Mouse (Mus musculus): Measurements from ENCODE around the gene Sh3bp5. TPM values are rescaled to one million over a fixed set of nuclear protein-coding genes. Genes with fewer than 3 reads are reported as not detected.
"Not testable (repeated sequence)": the region's sequence is repeated elsewhere in the genome, so short reads cannot be mapped to it uniquely, and the experiment has no call there.

Gene Sh3bp5
- 10 to 100 TPM; 44.4 to 47.3 TPM for total RNA-seq (2021)
- long read RNA-seq, experiment 1, transcript Sh3bp5-201 (9 exons, 2,684 nt): major isoform, 36 of 65 reads
- long read RNA-seq, experiment 1, partial matches to known transcripts: 7 of 65 reads
- long read RNA-seq, experiment 1, other reads (novel, unspliced or antisense): 22 of 65 reads
- long read RNA-seq, experiment 2, transcript Sh3bp5-201 (9 exons, 2,684 nt): major isoform, 57 of 78 reads
- long read RNA-seq, experiment 2, partial matches to known transcripts: 5 of 78 reads
- long read RNA-seq, experiment 2, other reads (novel, unspliced or antisense): 16 of 78 reads

- peak; percentile 96 to 97 for DNase-seq
- intact Hi-C loops (cut with DNase I): loop anchor here (1.0 to 2.0 kb wide), 2 partner anchors 31 to 50 kb away; no protein-coding TSS in a partner anchor
Observed at GRCm38 (mm10) chr14:31435930-31436693, at the start of gene Sh3bp5. Sh3bp5 (minus strand) TSS chr14:31436078.

GRCm38 (mm10) chr14:31482417-31482816 lies 46.5 kb upstream of the Sh3bp5 start:
- intact Hi-C loops (cut with DNase I): no loop called here
- DNase-seq: no peak

- no peak for DNase-seq
- intact Hi-C loops (cut with DNase I): loop anchor here (2.0 kb wide), 1 partner anchor 110 kb away; no protein-coding TSS in a partner anchor
Observed at GRCm38 (mm10) chr14:31473297-31473696, 37.4 kb upstream of the Sh3bp5 start.

- intact Hi-C loops (cut with DNase I): loop anchor here (1.0 to 2.0 kb wide), 2 partner anchors 86 to 110 kb away; no protein-coding TSS in a partner anchor
- peak; percentile 48 to 76 for DNase-seq
Observed at GRCm38 (mm10) chr14:31472451-31473061, 36.7 kb upstream of the Sh3bp5 start.

- intact Hi-C loops (cut with DNase I): loop anchor here (2.0 kb wide), 1 partner anchor 197 kb away; no protein-coding TSS in a partner anchor
- DNase-seq: no peak
Observed at GRCm38 (mm10) chr14:31469711-31470110, 33.8 kb upstream of the Sh3bp5 start.

- DNase-seq: peak in 1 of 2 experiments; percentile 26
- intact Hi-C loops (cut with DNase I): no loop called here
Observed at GRCm38 (mm10) chr14:31464176-31464575, 28.3 kb upstream of the Sh3bp5 start.

GRCm38 (mm10) chr14:31462886-31463285 lies 27.0 kb upstream of the Sh3bp5 start:
- intact Hi-C loops (cut with DNase I): no loop called here
- DNase-seq: peak; percentile 40 to 54

GRCm38 (mm10) chr14:31462226-31462625 lies 26.3 kb upstream of the Sh3bp5 start:
- DNase-seq: peak in 1 of 2 experiments; percentile 23
- intact Hi-C loops (cut with DNase I): not testable (repeated sequence)

GRCm38 (mm10) chr14:31458006-31458405 lies 22.1 kb upstream of the Sh3bp5 start:
- DNase-seq: peak; percentile 42 to 55
- intact Hi-C loops (cut with DNase I): no loop called here

- no peak for DNase-seq
- intact Hi-C loops (cut with DNase I): no loop called here
Observed at GRCm38 (mm10) chr14:31456064-31456721, 20.3 kb upstream of the Sh3bp5 start.

- DNase-seq: no peak
- intact Hi-C loops (cut with DNase I): no loop called here
Observed at GRCm38 (mm10) chr14:31454849-31455566, 19.1 kb upstream of the Sh3bp5 start.

- intact Hi-C loops (cut with DNase I); DNase-seq: not testable (repeated sequence)
Observed at GRCm38 (mm10) chr14:31453946-31454345, 18.1 kb upstream of the Sh3bp5 start.

GRCm38 (mm10) chr14:31448994-31449393 lies 13.1 kb upstream of the Sh3bp5 start:
- intact Hi-C loops (cut with DNase I): no loop called here
- no peak for DNase-seq

GRCm38 (mm10) chr14:31443616-31444015 lies 7.7 kb upstream of the Sh3bp5 start:
- DNase-seq: no peak
- intact Hi-C loops (cut with DNase I): no loop called here

GRCm38 (mm10) chr14:31440725-31441124 lies 4.8 kb upstream of the Sh3bp5 start:
- DNase-seq: no peak
- intact Hi-C loops (cut with DNase I): no loop called here

GRCm38 (mm10) chr14:31440230-31440629 lies 4.4 kb upstream of the Sh3bp5 start:
- intact Hi-C loops (cut with DNase I): no loop called here
- no peak for DNase-seq

- intact Hi-C loops (cut with DNase I): no loop called here
- no peak for DNase-seq
Observed at GRCm38 (mm10) chr14:31439279-31439678, 3.4 kb upstream of the Sh3bp5 start.

- no peak for DNase-seq
- intact Hi-C loops (cut with DNase I): loop anchor here (2.0 kb wide), 1 partner anchor 29 kb away; no protein-coding TSS in a partner anchor
Observed at GRCm38 (mm10) chr14:31437826-31438529, 2.1 kb upstream of the Sh3bp5 start.

All from heart, postnatal 14 days (tissue).